Mouse (Mus musculus) CD8-positive naive resting alpha-beta T cell, adult 2 months (primary cell): ENCODE data around the gene Tmem131l.
A peak's percentile ranks its signal among the peaks of the same experiment; 100 is the strongest.
"Not testable (repeated sequence)": the region's sequence is repeated elsewhere in the genome, so short reads cannot be mapped to it uniquely, and the experiment has no call there.

Experiments
- DNase-seq, 2 experiments: peaks; one replicate each; pipeline ENCODE4 v3.0.0; 2022; ENCODE audit warnings: low read depth in 2 of 2, low spot score in 2 of 2

Tmem131l gene

GRCm38 (mm10) chr3:83915768-83916496 is 124.0 kb downstream of the Tmem131l start:
- no peak for DNase-seq

GRCm38 (mm10) chr3:83915102-83915501 is 124.9 kb downstream of the Tmem131l start:
- no peak for DNase-seq

GRCm38 (mm10) chr3:83910707-83911106 is 129.3 kb downstream of the Tmem131l start:
- no peak for DNase-seq

- DNase-seq, result no peak
Observed at GRCm38 (mm10) chr3:83906185-83906584, 133.8 kb downstream of the Tmem131l start.

GRCm38 (mm10) chr3:83905161-83905560 is 134.8 kb downstream of the Tmem131l start:
- DNase-seq, result no peak

GRCm38 (mm10) chr3:83904176-83904958 is 135.6 kb downstream of the Tmem131l start:
- no peak for DNase-seq

- no peak for DNase-seq
Observed at GRCm38 (mm10) chr3:83902943-83903342, 137.0 kb downstream of the Tmem131l start.

- no peak for DNase-seq
Observed at GRCm38 (mm10) chr3:83902459-83902858, 137.5 kb downstream of the Tmem131l start.

DNA sequence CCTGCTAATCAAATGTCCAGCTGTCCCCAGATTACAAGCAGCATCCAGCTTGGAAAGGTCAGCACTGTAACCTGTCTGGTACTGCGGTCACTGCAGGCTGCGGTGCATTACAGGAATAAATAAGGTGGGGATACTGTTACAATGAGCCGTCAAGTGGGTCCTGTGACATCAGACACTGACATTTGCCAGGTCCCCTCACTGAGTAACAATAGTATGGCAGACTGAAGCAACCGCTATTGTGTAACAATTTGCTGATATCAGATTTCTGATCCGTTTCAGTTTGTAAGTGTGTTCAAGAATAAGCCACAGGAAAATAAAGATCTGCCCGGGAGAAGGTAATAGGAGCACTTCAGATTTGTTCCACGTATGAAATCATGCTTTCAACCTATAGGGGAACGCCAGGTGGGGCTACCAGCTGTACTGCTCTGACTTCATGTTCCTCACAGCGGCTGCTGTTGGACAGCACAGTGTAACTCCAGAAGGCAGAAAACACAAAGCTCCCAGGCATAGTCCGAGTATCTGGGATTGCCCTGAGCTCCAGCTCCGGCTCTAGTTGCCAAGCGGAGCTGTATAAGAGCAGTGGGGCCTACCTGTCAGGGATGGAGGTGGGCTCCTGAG is 139.1 kb downstream of the Tmem131l start:
- no peak for DNase-seq

- peak in 1 of 2 experiments; percentile 9 for DNase-seq
Observed at GRCm38 (mm10) chr3:83899556-83899955, 140.4 kb downstream of the Tmem131l start.

- no peak for DNase-seq
Observed at GRCm38 (mm10) chr3:83898246-83898645, 141.7 kb downstream of the Tmem131l start.

DNA sequence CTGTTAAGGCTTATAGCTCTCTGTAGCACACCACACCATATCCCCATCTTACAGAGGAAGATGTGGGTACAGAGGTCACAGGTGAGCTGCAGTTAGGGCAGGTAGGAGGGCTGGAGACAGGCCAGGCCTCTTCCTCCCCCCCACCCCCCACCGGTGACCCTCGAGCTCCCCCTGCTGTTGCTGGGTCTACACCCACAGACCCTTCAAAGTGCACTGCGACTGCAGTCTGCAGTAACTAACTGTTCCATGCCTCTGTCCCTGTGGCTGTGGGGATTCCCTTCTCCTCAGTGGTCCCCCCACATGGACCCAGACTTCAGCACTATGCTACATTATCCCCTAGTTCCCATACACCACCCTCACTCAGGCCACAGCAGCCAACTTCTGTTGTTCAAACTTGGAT is 144.2 kb downstream of the Tmem131l start:
- no peak for DNase-seq

DNA sequence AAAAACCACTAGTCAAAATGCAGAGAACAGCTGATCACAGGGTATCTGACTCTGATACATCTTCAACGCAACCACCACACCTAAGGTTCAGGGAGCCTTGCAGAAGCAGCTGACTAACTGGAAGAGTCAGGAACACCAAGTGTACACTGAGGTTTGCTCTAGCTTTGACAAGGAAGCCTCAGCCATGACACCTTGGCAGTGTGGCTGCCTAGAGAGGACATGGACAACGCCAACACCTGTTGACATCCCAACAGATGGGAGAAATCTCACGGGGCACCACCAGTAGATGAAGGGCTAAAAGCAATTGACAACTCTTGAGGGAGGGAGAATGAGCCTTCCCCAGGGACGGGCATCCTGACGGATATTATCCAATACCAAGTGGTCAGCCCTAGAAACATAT is 144.9 kb downstream of the Tmem131l start:
- DNase-seq, result no peak

DNA sequence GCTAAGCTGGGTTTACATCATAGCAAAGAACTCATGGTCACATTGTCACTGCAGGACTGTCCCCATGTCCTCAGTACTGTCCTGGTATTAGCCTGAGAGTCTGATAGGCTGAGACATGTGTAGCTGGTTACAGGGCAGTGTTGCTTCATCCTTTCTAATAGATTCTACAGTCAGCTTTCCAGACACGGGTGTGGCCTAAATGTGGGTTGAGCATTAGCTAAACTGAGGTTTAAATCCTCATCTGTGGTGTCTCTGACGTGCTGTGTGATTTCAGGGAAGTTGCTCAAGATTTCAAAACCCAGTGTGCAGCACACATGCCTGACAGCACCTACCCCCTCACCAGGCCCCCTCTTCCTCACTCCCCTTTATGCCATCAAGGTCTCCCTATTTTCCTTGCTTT is 154.8 kb downstream of the Tmem131l start:
- no peak for DNase-seq

DNA sequence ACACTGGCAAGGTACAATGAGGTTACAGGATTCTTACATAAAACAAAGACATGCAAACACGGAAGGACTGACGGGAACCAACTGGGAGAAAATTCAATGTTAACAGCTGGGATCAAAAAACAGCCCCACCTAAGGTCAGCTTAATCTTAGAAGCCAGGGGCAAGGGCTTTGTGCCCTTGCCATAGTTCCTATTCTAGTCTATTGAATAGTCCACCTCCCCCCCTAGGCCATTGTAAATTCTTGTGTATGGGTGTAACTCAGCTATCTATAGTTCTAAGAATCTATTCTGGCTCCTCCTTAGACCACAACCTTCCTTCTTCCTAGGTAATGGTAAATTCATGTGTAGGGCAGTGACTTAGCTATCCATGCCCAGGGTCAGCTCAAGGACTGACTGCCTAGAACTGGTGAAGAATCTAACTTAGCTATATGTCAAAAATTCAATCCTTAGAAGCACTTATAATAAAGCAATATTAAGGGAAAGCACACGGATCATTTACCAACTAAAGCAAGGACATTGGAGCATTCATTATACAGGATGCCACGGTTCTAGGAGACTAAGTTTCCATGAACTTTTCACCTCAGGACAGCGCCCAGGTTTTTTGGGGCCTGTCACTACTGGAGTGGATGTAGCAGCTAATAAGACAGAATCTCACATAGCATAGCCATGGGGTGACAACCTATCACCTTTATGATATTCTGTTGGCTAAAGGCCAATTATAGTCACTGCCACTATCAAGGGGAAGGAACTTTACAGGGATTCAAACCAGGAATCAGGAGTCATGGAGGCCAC is 160.5 kb downstream of the Tmem131l start:
- not testable (repeated sequence) for DNase-seq

DNA sequence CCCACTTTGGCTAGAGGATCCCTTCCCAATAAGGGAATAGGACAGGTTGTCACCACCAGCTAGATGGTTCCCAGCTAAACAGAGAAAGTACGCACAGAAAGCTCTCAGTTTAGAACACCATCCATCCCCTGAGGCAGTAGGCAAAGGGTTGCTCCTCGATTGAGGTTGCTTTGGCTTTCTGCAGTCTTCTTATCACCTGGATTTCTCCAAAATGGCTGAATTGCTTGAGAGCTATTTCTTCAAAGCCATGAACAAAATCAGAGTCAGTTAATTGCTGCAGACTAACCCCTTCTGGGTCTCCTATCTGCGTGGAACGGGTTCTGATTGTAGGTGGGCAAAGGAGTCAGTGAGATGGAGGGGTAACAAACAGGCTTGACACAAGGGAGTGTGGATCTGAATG is 161.2 kb downstream of the Tmem131l start:
- no peak for DNase-seq

DNA sequence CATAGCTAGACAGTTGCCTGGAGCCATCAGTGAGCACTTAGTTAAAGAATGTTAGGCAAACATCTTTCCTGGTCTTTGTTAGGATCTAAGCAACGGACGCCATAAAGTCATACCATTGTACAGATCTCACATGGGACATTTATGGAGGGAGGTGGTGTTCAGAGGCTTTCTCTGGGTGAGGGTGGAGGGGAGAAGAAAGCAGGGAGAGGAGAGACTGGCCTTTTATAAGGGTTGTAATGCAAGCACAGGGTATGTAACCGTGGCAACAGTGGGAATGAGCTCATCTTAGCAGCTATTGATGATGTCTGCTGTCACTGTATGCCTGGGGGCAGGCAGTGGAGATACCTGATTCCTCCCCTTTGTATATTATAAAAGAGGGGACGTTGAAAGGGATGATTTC is 163.7 kb downstream of the Tmem131l start:
- no peak for DNase-seq

DNA sequence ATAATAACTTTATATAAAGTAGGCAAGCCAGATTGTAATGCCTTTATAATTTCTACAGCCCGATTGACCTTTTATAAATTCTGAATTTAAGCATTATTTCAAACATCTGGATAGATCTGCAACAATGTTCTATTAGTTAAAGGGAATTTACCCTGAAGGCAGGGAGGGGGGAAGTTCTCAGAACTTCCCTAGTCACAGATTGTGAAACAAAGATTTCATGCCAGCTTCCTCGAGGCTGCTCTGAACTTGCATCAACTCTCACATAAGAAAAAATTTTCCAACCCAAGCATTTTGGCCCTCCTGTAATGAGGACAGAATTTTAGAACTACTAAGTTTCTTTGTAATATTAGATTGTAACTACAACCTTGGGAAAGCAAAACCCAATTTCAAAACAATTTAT is 164.9 kb downstream of the Tmem131l start:
- DNase-seq, result not testable (repeated sequence)

- DNase-seq, result not testable (repeated sequence)
Observed at GRCm38 (mm10) chr3:83872853-83873252, 167.1 kb downstream of the Tmem131l start.

DNA sequence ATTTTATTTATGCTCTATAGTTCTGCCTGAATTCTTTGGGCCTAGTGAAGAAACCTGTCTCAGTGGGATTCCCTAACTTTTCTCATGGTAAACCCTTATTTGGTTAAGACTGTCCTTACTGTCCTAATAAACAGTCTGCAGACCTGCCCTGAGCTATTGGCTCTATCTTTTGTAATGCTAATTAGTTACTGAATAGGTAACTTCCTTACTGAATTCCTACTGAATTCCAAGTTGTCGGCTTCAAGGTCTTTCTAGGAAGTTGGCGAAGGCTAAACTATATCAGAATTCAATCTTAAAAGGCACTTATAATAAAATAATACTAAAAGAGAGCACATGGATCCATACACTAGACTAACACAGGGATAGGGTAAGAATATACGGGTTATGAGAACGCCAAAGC is 168.0 kb downstream of the Tmem131l start:
- not testable (repeated sequence) for DNase-seq

GRCm38 (mm10) chr3:83871559-83871958 is 168.4 kb downstream of the Tmem131l start:
- not testable (repeated sequence) for DNase-seq
